Mouse (Mus musculus) heart, postnatal 0 days (tissue): ENCODE measurements at regions not wholly inside any gene's neighbourhood (a gene's known extent, or its start where the extent isn't known, plus 50 kb on each side); places are given as distances from the start of the nearest gene placed in this dataset.

ENCODE experiments used
- CTCF ChIP-seq: IDR thresholded peaks from 2 replicates; pipeline ENCODE4 v1.5.1; 2016; ENCODE audit warnings: antibody characterized with exemption, control low read depth, low read depth
- EP300 ChIP-seq: IDR thresholded peaks from 2 replicates; pipeline ENCODE4 v1.6.1; 2016; ENCODE audit warnings: antibody characterized with exemption, low read depth

DNA sequence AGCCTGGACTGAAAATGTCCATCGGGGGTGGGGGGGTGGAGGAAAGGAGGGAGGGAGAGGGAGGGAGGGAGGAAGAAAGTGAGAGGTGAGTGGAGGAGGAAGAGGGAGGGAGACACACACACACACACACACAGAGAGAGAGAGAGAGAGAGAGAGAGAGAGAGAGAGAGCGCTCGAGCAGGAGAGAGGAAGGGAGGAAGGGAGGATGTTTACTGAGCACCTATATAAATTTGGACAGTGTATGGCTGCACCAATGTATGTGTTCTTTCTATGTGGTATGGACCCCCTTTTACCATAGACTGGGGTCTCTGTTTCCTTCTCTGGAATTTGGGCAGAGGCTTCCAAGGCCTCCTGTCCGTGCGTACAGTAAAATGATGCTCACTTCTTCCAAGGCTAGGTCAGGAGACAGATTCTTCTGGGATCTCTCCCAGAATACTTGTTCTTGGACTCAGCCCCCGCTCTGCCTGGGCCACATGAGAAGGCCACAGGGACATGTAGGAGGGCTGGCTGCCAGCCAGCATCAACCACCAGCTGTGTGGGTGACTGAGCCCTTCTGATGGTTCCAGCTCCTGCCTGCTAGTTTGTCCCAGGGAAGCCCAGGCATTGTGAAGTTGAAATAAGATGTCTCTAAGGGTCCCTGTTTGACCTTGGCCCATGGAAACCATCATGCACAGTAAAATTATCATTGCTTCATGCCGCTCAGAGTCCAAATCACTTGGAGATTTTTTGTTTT is 120.2 kb upstream of the Usp9x start:
- TF ChIP-seq CTCF, result no peak
- no peak for TF ChIP-seq EP300
